Mouse (Mus musculus) right cerebral cortex, postnatal 4 days (tissue): Measurements from ENCODE around the gene Arsg.
"Not testable (repeated sequence)": the region's sequence is repeated elsewhere in the genome, so short reads cannot be mapped to it uniquely, and the experiment has no call there.

Experiments used
- DNase-seq: peaks from one replicate; pipeline ENCODE4 v3.0.0-alpha.2; 2022

The Arsg gene

DNA sequence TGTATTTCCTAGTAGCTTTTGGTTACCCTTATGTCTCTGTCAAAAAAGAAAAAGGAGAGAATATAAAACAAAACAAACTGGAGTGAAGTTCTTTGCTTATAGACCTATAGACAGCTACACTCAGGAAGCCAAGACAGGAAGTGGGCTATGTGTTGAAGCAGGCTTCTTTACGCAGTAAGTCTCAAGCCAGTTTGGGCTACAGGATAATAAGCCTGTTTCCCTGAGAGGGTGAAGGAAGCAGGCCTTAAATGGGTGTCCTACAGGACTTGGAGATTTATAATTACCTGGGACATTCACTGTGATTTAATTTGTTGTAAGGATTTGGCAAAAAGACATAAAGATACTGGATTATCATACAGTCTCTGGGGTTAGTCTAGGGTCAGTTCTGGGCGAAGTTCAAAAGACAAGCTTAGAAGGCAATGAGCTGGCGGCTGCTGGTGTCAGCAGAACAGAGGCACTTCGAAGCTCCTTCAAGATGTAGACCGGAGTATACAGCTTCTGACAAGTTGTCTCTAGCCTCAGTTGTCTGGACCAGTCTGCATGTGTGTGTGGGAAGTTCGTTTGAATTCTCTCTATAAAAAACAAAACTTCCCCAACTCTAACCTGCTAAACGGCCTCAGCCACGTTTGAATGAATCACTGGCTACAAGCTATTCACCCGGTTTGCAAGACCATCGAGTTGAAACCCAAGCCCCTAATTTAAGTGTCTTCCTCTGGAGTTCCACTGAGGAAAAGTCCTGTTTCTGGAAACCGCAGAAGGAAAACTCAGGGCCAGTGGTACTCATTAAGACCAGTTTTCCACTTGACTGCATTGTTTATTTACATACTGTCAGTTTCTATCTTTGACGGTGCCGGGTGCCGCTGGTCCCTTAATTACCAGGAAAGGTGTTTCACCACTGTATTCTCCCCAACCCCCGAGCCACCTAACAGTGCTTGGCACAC, 2.0 kb upstream of the Arsg start:
- no peak for DNase-seq

GRCm38 (mm10) chr11:109472171-109472691, 943 bp upstream of the Arsg start:
- peak; percentile 23 for DNase-seq

DNA sequence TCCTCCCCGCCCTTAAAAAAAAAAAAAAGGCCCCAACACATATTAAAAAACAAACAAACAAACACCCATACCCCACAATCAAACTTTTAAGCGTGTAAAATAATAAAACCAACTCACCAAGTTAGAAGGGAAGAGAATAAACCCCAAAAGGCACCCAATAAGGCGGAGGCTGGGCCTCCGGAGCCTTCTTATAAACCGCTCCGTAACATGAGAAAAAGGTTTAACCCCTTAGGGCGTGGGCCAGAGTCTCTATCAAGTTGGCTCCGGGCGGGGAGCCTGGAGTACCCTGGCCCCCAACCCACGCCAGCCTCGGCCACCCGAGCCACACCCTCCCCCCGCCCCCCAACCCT, 378 bp upstream of the Arsg start:
- DNase-seq = no peak

GRCm38 (mm10) chr11:109474086-109474742, 1.0 kb downstream of the Arsg start:
- DNase-seq = no peak

GRCm38 (mm10) chr11:109474836-109475235, 1.7 kb downstream of the Arsg start:
- DNase-seq = no peak

GRCm38 (mm10) chr11:109475717-109476116, 2.5 kb downstream of the Arsg start:
- DNase-seq = no peak

DNA sequence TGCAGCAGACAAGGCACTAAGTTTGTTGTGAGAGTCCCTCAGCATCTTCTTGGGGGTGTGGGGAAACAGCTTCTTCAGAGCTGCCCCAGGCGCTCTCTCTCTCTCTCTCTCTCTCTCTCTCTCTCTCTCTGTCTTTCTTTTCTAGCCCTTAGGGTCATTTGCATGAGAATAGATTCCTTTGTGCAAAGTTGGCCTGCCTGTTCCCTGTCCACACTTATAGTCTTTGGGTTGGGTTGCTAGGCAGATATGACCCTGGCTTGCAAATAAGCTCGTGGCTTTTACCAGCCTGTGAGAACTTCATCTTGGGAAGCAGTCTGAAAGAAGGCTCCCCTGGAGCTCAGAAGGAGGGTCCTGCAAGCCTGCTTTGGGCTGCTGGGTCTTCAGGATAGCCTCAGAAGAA, 3.1 kb downstream of the Arsg start:
- DNase-seq = no peak

DNA sequence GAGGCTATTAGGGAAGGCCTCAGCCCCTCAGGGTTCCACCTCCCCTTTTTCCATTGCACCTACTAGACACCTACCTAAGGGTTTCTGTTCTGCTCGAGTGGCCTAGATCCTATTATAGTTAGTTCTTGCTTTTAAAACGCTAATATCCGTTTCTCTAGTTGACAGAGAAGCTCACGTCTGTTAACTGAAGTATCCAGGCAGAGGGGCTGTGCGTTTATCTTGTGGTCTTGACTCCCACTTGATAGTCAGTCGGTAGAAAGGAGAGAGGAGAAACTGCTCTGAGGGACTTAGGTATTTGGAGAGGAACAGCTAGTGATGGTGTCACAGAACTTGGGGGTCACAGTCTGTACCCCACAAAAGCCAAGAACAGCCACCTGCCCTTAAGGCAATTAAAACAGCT, 3.5 kb downstream of the Arsg start:
- no peak for DNase-seq

- no peak for DNase-seq
Observed at GRCm38 (mm10) chr11:109477606-109478380, 4.6 kb downstream of the Arsg start.

DNA sequence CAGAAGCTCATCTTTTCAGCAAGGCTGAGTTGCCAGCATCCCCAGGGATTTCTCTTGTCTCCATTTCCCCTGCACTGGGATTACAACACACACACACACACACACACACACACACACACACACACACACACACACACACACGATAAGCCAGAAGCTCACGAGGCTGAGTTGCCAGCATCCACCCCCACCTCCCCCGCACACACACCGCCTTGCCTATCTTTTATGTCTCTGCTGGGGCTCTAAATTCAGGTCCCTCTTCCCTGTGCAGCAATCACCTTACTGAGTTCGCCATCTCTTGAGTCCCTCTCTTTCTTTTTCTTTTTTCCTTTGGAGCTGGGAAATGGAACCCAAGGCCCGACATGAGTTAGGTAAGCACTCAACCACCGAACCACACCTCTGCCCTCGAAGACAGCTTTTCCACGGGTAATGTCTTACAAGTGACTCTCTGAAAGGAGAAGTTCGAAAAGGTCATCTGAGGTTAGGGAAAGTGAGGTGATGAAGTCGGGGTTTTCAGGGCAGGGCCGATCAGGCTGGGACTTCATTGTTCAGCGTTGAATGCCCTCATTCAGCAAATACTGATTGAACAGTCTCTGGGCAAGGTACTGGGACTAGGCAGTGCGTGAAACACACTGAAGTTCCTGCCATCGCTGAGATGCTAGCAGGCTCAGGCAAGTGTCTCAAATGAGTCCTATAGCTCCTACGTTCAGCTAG, 6.6 kb downstream of the Arsg start:
- DNase-seq = no peak

DNA sequence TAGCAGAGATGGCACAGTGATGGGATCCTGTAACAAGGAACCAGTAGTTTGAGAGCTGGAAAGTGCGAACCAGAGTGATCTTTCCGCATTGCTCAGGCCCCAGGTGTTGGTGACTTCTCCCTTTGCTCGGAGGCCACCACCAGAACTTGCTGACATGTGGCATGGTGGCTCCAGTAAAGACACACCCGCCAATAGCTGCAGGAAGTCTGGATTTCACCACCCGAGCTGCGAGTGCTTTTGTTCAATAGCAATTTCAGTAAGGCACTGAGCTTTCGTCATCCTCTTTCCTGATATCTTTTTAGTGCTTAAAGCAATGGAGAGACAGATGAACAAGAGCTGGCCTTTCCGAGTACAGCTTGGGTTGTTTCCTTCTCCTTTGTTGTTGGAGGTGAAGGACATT, 7.3 kb downstream of the Arsg start:
- no peak for DNase-seq

DNA sequence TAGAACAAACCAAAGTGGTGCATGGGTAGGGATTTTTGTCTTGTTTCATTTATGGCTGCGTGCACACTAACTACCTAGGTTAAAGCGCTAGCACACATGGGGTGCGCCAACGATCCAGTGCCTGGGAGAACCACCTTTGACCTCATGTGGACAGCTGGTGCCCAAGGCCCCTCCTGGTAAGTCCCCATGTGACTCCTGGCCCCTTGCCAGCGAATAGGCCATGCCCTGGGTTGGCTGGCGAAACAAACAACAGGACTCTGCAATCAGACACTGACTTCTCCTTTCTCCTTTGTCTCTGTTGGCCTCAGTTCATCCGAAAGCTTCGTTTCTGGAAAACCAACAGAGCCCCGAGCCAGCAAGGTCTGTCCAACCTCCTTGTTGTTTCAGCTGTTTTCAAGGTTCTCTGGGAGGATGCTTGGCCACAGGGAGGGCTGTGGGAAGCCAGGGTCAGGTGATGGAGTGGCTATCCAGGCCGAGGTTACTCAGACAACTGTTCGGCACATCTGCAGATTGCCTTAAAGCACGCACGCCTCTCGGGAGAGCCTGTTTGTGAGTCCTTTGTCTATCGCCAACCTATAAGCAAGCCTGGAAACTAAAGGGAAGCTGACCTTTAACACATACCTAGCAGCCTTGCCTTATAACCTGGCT, 12.3 kb downstream of the Arsg start:
- DNase-seq = peak; percentile 22

DNA sequence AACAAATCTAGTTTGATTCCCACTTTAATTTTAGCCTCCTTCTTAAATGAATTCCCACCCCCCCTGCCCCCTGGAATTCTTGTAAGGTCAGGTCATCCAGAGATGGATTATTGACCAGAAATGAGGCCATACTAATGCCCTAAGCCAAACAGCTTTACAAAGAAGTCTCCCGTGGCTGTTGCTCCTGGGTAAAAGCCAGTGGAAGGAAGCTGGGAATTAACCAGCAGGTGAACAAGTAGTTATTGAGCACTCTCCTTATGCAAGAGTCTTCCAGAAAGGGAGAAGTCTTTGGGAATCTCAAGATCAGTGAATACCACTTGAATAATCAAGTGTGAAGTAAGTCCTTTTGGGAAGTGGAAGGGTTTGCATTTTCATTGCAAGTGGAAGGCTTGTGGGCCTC, 13.9 kb downstream of the Arsg start:
- no peak for DNase-seq

GRCm38 (mm10) chr11:109487991-109488684, 15.0 kb downstream of the Arsg start:
- DNase-seq = no peak

DNA sequence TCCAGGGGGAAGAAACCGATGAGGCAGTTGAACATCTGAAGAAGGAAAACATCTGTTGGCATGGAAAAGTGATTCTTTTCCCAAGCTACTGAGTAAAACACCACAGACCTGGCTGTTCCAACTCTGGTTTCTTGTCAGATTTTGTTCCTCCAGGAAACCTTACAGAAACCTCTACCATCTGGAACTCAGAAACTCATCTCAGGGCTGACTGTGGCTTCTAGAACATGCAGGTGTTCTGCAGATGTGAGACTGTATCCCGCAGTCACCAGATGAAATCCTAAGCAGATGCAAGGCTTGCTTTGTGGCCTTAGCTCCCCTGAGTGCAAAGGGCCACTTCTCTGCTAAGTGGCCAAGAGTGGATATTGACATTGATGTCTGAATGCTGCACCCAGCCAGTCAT, 16.6 kb downstream of the Arsg start:
- no peak for DNase-seq

DNA sequence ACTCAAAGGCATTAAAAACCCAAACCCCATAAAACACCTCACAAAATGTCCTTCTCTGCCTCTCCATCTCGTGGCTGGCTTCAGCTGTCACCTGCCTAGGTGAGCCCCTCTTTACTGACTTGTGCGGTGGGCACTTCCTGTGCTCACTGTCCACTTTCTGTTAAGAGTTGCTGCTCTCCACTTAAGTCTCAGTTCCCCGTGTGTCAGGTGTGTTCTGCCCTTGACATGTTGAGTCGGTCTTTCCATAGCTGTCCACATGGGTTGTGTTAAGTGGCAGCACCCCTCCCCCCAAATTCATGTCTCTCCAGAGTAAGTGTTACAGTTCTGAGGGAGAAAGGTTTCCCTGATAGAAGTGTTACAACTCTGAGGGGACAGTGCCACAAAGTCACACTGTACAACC, 18.7 kb downstream of the Arsg start:
- DNase-seq = no peak

GRCm38 (mm10) chr11:109492847-109493464, 19.8 kb downstream of the Arsg start:
- DNase-seq = not testable (repeated sequence)

DNA sequence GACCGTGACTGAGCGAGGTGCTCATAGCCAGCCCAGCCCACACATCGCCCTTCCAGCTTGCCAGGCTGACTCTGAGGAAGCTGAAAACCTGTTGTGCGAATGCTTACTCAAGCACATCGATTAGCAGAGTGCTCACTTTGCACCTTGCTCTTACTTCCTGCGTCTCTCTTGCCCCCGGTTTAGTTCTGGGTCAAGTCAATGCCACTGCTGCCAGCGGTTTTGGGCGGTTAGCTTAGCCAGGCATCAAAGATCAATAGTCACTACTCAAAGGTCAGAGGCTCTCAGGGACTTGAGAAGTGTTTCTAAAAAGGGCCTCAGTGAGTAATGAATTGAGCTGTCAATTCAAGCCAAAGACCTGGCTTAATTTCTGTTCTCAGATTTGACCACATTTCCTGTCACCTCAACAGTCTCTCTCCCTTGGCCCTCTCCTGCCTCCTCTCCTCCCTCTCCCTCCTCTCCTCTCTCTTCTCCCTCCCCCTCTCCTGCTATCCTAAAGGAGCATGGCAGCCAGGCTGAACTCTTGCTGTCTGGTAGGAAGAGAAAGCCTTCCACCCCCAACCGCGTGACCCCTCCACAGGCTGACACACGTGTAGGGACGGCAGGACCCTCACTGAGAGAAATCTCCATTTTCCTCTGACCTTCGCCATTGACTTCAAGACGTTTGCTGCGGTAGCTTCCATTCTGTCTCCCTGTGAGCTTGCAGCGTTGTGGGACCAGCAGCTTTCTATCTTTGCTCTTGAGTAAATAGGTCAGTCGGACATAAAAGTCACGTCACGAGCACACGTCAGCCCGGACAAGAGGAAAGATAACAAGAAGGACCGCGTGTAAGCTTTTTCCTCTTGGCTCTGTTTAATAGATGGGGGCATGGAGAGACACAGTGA, 22.0 kb downstream of the Arsg start:
- DNase-seq = no peak

GRCm38 (mm10) chr11:109495771-109496474, 22.7 kb downstream of the Arsg start:
- no peak for DNase-seq
